Mouse (Mus musculus) myocyte (in vitro differentiated cells): ENCODE data around the gene Cntln. TPM values are rescaled to one million over a fixed set of nuclear protein-coding genes. Genes with fewer than 3 reads are reported as not detected.

Experiments
- H3K27me3 ChIP-seq: one replicate; pipeline ENCODE4 v1.6.1; 2011; ENCODE audit not compliant: control insufficient read depth, insufficient read depth, insufficient read length
- H3K36me3 ChIP-seq: one replicate; pipeline ENCODE4 v1.6.1; 2011; ENCODE audit not compliant: control insufficient read depth, insufficient read depth
- H3K4me2 ChIP-seq: one replicate; pipeline ENCODE4 v1.6.1; 2011; ENCODE audit warnings: low read depth, control low read depth
- H3K4me3 ChIP-seq: one replicate; pipeline ENCODE4 v1.5.1; 2011; ENCODE audit warnings: mild to moderate bottlenecking, control low read depth, moderate library complexity
- H3K79me2 ChIP-seq: one replicate; pipeline ENCODE4 v1.6.1; 2011; ENCODE audit not compliant: control insufficient read depth, insufficient read depth
- H3ac ChIP-seq: one replicate; pipeline ENCODE4 v1.6.1; 2011; ENCODE audit not compliant: control insufficient read depth, insufficient read length
- CEBPB ChIP-seq: IDR thresholded peaks from 2 replicates; pipeline ENCODE4 v1.6.1; 2011; ENCODE audit warnings: mild to moderate bottlenecking, moderate library complexity; ENCODE audit not compliant: poor library complexity, insufficient read depth, severe bottlenecking
- E2F4 ChIP-seq: IDR thresholded peaks from one replicate; pipeline ENCODE4 v1.6.1; 2011; ENCODE audit warnings: mild to moderate bottlenecking, control low read depth, moderate library complexity; ENCODE audit not compliant: insufficient read depth
- MAX ChIP-seq: IDR thresholded peaks from one replicate; pipeline ENCODE4 v1.6.1; 2011; ENCODE audit warnings: low read depth, mild to moderate bottlenecking, control low read depth
- MYOD1 ChIP-seq, 3 experiments: IDR thresholded peaks; one replicate each; pipeline ENCODE4 v1.6.1; 2011; ENCODE audit warnings: control low read depth in 2 of 3, low read depth in 2 of 3, mild to moderate bottlenecking in 2 of 3, moderate library complexity in 1 of 3; ENCODE audit not compliant: insufficient read length in 2 of 3, control insufficient read depth in 1 of 3
- MYOG ChIP-seq, 3 experiments: IDR thresholded peaks; one replicate each; pipeline ENCODE4 v1.6.1; 2011; ENCODE audit warnings: control low read depth in 2 of 3, low read depth in 2 of 3, mild to moderate bottlenecking in 2 of 3; ENCODE audit not compliant: insufficient read length in 2 of 3, control insufficient read depth in 1 of 3, insufficient read depth in 1 of 3
- POLR2A ChIP-seq: IDR thresholded peaks from one replicate; pipeline ENCODE4 v1.6.1; 2011; ENCODE audit warnings: low read depth, mild to moderate bottlenecking, control low read depth, moderate library complexity; ENCODE audit not compliant: insufficient read length
- POLR2AphosphoS2 ChIP-seq: IDR thresholded peaks from one replicate; pipeline ENCODE4 v1.6.1; 2011; ENCODE audit warnings: low read depth, control low read depth; ENCODE audit not compliant: insufficient read length
- REST ChIP-seq: IDR thresholded peaks from one replicate; pipeline ENCODE4 v1.6.1; 2011; ENCODE audit warnings: mild to moderate bottlenecking, control low read depth, moderate library complexity; ENCODE audit not compliant: insufficient read depth, insufficient read length
- SRF ChIP-seq: IDR thresholded peaks from one replicate; pipeline ENCODE4 v1.6.1; 2011; ENCODE audit warnings: low read depth; ENCODE audit not compliant: control insufficient read depth, insufficient read length
- TCF12 ChIP-seq: IDR thresholded peaks from one replicate; pipeline ENCODE4 v1.6.1; 2011; ENCODE audit warnings: mild to moderate bottlenecking, control low read depth; ENCODE audit not compliant: poor library complexity, insufficient read depth, severe bottlenecking
- TCF3 ChIP-seq: IDR thresholded peaks from one replicate; pipeline ENCODE4 v1.6.1; 2011; ENCODE audit warnings: low read depth, control low read depth; ENCODE audit not compliant: insufficient read length
- USF1 ChIP-seq: IDR thresholded peaks from one replicate; pipeline ENCODE4 v1.6.1; 2011; ENCODE audit warnings: low read depth, mild to moderate bottlenecking, control low read depth, moderate library complexity
- polyA plus RNA-seq: library from polyadenylated mRNA; unstranded; fragments of >200 nt; fragmentation: generic; extraction: Trizol; gene quantifications from one replicate; pipeline ENCODE4 v1.2.1, GENCODE M21; 2012; ENCODE audit warnings: missing spikeins

Cntln gene
- polyA plus RNA-seq, 1 experiment, result 2.7 TPM

DNA sequence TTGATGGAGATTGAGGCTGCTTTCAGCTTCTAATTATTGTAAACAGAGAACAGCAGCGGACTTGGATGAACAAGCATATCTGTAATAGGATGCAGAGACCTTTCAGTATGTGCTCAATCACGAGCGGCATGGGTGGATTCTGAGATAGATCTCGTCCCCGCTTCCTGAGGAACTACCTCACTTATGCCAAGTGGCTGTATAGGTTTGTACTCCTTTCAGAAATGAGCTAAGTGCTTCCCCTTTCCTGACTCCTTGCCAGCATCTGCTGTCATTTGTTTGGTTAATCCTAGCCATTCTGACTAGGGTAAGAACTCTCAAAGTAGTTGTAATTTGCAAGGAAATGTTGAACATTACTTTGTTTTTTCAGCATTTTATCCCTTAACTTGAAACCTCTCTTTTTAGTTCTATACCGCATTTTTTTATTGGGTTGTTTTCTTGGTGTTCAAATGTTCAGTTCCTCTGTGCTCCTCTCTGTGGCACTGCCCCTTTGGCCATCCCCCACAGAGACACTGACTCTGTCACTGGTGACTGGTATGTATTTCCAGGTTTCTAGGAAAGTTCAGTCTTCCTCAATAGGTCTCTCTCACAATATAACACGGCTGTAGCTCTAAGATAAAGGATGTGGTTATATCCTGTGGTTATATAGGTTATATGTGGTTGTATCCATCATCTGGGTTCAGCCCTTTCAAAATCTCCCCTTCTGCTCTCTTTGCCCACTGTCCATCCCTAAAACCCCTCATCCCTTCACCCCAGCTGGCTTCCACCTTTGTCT lies 93.0 kb downstream of the Cntln start:
- no peak overlapping the region for H3K4me2 ChIP-seq
- no peaks in the 10 kb centered on the region for H3K79me2 ChIP-seq
- no peaks in the 10 kb centered on the region for H3K27me3 ChIP-seq
- H3K4me3 ChIP-seq, result no peak overlapping the region
- no peak overlapping the region for H3ac ChIP-seq
- no peaks in the 10 kb centered on the region for H3K36me3 ChIP-seq
- TF ChIP-seq CEBPB, result no peak
- TF ChIP-seq POLR2A, result no peak
- no peak for TF ChIP-seq TCF12
- no peak for TF ChIP-seq USF1
- TF ChIP-seq MYOG (IDR thresholded peaks at IDR 0.05; ENCODE audit: control insufficient read depth in 1 of 3, insufficient read depth in 1 of 3, insufficient read length in 2 of 3, low read depth in 2 of 3), result no peak
- no peak for TF ChIP-seq REST
- no peak for TF ChIP-seq MAX
- TF ChIP-seq E2F4, result no peak
- TF ChIP-seq TCF3, result no peak
- no peak for TF ChIP-seq SRF
- TF ChIP-seq MYOD1 (IDR thresholded peaks at IDR 0.05; ENCODE audit: control insufficient read depth in 1 of 3, insufficient read length in 2 of 3, low read depth in 2 of 3), result no peak
- TF ChIP-seq POLR2AphosphoS2, result no peak

DNA sequence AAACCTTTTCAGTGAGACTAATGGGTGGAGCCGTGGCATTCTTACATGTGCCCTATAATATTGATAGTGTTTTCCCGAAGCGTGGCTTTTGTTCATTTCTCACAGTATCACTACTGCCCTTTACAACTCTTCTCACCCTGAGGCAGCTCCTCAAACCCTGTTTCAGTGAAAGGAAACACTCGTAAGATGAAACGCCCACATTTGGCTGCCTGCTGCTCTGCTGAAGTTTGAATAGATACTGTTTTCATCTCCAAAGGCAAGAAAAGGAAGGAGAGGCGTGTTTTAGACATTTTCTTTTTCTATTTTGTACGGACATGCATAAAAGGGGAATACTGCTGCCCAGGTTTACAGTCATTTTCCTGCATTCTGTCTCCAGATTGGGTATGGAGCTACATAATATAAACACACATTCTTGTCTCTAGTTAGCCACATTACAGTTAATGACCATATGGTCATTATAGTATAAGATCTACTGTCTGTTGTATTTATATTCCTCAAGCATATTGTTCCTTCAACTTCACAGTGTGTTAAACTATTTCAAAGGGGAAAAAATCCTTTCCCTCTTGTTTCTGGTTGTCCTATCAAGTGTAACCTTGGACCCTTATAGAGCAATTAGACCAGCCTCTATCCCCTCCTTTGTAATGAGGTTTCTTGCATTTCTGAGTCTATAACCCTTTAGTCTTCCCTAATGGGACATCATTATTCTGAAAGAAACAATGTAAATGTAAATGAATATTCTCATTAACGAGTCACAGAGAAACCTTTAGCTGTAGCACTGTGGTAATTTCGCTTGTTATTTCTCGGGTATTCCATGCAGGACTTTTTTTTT lies 111.6 kb downstream of the Cntln start:
- Histone ChIP-seq H3K27me3 (no peaks in the 10 kb centered on the region), H3K4me3 (no peak overlapping the region), H3K79me2 (no peaks in the 10 kb centered on the region), H3K36me3 (no peaks in the 10 kb centered on the region), H3K4me2 (no peak overlapping the region), H3ac (no peak overlapping the region)
- TF ChIP-seq TCF3, result no peak

DNA sequence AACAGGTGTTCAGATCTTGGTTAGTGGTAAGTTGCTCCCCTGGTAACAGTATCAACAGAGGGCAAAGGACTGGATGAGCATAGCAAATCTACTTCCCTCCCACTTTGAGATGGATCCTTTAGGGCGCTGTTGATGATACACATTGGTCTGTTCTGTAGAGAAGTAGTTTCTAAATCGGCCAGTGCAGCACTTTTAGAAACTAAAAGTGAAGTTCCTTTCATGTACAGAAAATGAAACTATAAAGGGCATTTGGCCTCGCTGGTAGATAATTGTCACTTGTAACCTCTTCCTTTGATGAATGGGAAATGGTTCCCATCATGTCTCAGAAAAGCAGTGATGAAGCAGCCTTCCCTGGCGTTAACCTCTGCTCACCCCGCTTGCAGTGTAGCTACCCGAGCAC lies 121.5 kb downstream of the Cntln start:
- H3K79me2 ChIP-seq, result no peaks in the 10 kb centered on the region
- TF ChIP-seq CEBPB, result no peak
- no peak for TF ChIP-seq TCF12
- no peak for TF ChIP-seq E2F4
- no peak for TF ChIP-seq SRF
- TF ChIP-seq POLR2AphosphoS2, result no peak
- TF ChIP-seq POLR2A, result no peak
- TF ChIP-seq MAX, result no peak
- no peak for TF ChIP-seq TCF3
- TF ChIP-seq MYOD1 (IDR thresholded peaks at IDR 0.05; ENCODE audit: control insufficient read depth in 1 of 3, insufficient read length in 2 of 3, low read depth in 2 of 3), result no peak
- TF ChIP-seq MYOG (IDR thresholded peaks at IDR 0.05; ENCODE audit: control insufficient read depth in 1 of 3, insufficient read depth in 1 of 3, insufficient read length in 2 of 3, low read depth in 2 of 3), result no peak
- TF ChIP-seq USF1, result no peak
- no peak for TF ChIP-seq REST
- no peaks in the 10 kb centered on the region for H3K36me3 ChIP-seq
- H3K4me3 ChIP-seq, result no peak overlapping the region
- no peak overlapping the region for H3ac ChIP-seq
- H3K4me2 ChIP-seq, result no peak overlapping the region
- H3K27me3 ChIP-seq, result no peaks in the 10 kb centered on the region

DNA sequence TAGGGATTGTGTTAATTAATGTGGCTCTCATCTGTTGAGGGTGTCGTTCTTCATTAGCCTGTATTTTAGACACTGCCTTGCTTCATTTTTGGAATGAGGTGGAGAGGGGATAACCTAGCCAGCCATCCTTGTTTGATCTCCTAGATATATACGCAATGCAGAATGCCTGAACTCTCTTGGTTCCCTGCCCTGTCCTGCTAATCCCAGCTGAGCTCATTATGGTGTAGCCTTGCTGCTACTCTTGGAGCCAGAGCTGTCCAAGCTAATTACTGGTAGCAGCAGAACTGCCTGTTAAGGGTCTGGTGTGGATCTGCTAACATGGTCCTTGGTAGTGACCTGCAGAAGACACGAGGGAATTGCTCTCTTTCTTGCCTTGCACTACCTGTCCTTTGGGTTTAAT lies 122.7 kb downstream of the Cntln start:
- no peaks in the 10 kb centered on the region for H3K27me3 ChIP-seq
- TF ChIP-seq CEBPB (no peak), POLR2A (no peak), MYOD1 (IDR thresholded peaks at IDR 0.05; ENCODE audit: control insufficient read depth in 1 of 3, insufficient read length in 2 of 3, low read depth in 2 of 3) (no peak), MAX (no peak), POLR2AphosphoS2 (no peak), SRF (no peak), TCF3 (no peak), MYOG (IDR thresholded peaks at IDR 0.05; ENCODE audit: control insufficient read depth in 1 of 3, insufficient read depth in 1 of 3, insufficient read length in 2 of 3, low read depth in 2 of 3) (no peak), E2F4 (no peak), REST (no peak), USF1 (no peak), TCF12 (no peak)
- no peak overlapping the region for H3ac ChIP-seq

More for the DNA sequence above, 122.7 kb downstream of the Cntln start:
- Histone ChIP-seq H3K4me2 (no peak overlapping the region), H3K79me2 (no peaks in the 10 kb centered on the region), H3K4me3 (no peak overlapping the region), H3K36me3 (no peaks in the 10 kb centered on the region)
